Mouse (Mus musculus): Measurements from ENCODE around the gene Tmem255b.

- TF ChIP-seq CTCF (IDR thresholded peaks at IDR 0.05; ENCODE audit: low read depth) (no peak), EP300 (optimal IDR thresholded peaks at IDR 0.05) (no peak)
Observed at GRCm38 (mm10) chr8:13503936-13504606, 69.1 kb downstream of the Tmem255b start.
